Mouse (Mus musculus) neural tube, embryonic 10.5 days (tissue): ENCODE data around the gene Cdk6.

Experiments used
- DNase-seq: peaks from one replicate; pipeline ENCODE4 v3.0.0-alpha.2; 2017; ENCODE audit warnings: low spot score; ENCODE audit errors: extremely low spot score

Gene Cdk6

DNA sequence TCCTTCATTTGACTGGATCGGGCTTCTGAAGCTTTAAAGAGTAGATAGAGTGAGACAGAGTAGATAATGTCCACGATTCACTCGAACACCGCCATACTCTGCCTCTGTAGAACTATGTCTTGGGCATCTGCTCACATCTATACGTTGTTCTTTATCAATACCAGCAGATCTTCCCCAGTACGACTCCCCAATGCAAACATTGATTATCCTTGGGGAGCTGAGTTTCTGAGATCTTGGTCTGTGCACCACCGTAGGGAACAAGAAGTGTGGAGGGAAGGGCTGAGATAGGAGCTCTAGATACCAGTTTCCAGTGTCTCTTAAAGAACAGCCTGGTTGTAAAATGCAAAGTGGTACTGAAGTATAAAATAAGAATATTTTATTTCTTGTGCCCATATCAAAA lies 141.2 kb downstream of the Cdk6 start:
- no peak for DNase-seq

DNA sequence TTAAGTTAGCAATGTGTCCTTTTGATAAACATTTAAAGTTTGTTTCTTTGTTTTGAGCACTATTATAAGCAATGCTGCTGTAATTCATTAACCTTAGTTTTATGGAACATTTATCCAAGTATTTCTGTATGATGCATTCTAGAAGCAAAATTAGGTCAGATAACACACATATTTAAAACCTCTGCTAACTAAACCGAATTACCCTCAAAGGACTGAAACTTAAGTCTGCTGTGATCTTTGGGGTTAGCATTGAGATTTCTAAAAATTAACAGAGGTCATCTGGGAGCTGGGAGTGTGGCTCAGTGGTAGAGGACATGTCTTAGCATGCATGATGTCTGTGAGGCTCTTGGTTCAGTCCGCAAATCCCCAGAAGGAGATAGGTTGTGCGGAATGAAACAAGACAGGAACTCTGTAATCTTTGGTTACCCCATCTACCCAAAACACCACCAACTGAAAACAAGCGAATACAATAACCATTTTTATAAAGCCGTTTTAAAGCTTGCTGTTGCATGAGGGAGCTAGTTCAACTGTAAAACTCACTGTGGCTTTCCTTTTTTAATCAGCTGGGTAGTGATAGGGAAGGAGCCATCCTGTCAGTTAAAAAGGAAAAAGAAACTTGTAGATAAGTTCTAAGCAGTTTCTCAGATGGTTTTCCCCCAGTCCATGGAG lies 141.9 kb downstream of the Cdk6 start:
- DNase-seq: no peak

DNA sequence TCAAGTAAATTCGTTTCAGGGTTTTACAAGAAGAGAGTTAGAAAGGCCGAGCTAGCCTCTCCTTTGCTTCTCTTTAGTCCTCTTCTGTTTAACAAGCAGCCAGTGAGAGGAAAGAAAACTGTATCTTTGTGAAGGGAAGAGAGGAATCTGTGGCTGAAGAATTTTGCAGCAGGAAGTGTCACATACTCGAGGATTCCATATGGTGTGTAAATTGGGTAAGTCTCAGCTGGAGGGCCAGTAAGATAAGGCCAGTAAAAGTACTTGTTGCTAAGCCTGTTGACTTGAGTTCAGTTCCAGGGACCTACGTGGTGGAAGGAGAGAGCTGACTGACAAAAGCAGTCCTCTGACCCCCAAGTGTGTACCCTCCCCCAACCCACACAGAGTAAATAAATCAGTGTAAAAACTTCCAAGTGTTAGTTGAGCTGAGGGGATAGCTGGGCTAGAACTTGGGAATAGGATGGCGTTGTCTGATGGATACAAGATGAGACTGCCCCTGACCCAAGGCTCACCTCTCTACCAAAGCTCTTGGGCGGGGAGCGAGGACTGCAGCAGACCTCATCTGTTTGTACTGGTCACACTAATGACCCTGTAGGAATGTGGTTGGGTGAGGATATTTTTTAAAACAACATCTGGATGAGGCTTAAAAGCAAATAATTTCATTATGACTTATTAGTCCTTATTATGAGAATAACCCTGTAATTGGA lies 145.4 kb downstream of the Cdk6 start:
- DNase-seq: no peak

GRCm38 (mm10) chr5:3488146-3488774 lies 147.0 kb downstream of the Cdk6 start:
- no peak for DNase-seq

GRCm38 (mm10) chr5:3490358-3490757 lies 149.1 kb downstream of the Cdk6 start:
- DNase-seq: no peak

- no peak for DNase-seq
Measured at GRCm38 (mm10) chr5:3491084-3491483, 149.8 kb downstream of the Cdk6 start.

DNA sequence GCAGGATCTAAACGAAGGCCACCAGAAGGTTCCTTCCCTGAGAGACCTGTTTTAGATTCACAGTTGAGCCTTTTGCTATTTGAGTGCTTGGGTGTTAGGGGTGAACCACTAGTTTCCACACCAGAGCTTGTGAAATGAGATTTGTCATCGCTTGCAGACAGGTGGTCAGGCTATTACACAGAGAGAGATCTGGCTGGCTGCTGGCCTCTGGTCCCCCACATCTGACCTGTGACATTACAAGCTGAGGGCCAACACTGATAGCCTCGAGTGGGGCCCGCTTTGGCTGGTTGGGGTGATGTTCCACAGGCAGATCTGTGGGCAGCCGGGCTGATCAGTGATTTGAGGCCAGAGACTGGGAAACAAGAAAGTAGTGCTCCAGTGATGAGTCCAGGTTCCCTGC lies 150.6 kb downstream of the Cdk6 start:
- DNase-seq: no peak

GRCm38 (mm10) chr5:3492776-3493636 lies 151.7 kb downstream of the Cdk6 start:
- DNase-seq: no peak

- DNase-seq: no peak
Measured at GRCm38 (mm10) chr5:3493968-3494367, 152.7 kb downstream of the Cdk6 start.

GRCm38 (mm10) chr5:3494452-3495187 lies 153.3 kb downstream of the Cdk6 start:
- DNase-seq: no peak

DNA sequence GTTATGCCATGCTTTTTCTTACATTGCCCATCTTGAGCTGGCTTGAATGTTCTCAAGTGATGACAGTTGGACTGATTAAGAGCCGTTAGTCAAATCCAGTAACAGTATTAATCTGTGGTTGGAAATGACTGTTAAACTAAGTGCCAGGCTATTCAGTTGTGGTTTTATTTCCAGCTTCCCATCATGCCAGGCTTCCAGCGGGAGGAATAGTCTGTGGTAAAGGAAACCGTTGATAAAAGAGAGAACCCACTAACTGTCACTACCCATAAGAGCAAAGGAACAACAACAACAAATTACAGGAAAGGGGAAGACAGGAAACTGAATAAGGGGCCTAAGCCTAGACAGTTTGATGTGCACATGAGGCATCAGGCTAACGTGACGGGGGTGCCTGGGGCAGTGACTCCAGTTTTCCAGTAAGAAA lies 156.2 kb downstream of the Cdk6 start:
- DNase-seq: no peak

DNA sequence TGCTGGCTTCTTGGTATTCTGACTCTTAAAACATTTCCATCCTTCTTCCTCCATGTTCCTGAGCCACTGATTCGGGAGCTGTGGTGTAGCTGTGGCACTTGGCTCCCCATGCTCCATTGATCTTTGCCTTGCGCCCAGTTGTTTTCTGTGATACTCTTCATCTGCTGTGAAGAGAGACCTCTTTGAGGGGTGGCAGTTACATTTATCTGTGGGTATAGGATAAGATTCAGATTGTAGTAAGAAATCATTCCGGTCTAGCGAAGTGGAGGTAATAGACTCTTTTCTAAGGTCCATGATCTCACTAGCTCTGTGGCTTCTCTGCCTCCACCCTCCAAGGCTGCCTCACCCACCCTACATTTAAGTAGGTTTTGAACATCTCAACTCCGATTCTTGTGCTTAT lies 159.0 kb downstream of the Cdk6 start:
- DNase-seq: no peak

- DNase-seq: no peak
Measured at GRCm38 (mm10) chr5:3500957-3501563, 159.8 kb downstream of the Cdk6 start.

DNA sequence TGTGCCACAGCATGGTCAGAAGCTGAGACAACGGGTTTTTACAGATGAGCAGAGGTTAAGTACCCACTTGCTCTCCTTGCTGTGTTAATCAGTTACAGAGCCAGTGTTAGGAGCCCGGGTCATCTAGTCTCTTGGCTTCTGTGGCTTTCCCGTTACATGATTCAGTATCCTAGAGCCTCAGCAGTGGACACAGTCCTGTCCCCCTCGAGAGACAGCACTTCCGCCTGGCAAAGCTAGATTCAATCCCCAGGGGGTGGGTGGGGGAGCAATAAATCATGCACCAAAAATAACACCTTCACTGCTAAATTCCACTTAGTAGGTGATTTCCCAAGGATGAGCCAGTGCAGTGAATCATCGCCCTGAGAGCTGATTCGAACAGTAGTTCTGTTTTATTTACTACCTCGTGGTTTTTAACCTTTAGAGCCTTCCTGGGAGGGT lies 160.3 kb downstream of the Cdk6 start:
- no peak for DNase-seq

DNA sequence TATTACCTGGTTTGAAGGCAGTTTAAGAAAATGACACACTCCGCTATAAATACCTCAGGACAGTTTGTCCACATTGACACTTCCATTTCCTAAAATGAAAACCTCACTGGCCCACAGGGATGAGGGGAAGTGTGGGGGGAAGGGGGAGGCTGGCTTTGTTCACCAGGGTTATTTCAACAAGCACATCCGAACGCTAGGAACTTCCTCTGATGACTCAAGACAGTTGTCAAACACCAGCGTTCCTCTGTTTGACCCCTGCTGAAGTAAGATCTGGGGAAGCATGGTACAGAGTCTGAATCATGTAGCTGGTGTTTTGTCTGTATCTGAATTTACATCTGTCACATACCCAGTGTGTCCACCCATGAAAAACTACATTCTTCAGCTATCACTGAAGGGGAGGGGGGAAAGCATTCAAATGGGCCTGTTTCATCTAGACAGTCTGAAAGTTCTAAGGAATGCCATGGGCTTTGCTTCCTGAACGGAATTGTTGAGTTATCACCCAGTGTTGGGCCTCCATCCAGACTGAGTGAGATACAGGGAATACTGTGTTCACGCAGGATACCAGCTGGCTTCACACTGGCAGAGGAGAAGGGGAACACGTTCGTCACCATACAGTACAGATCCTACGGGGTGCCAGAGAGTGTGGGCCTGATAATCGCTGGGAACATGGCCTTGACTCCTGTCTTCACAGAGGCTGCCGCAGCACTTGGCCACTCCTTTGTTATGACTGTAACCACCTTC lies 161.5 kb downstream of the Cdk6 start:
- no peak for DNase-seq

GRCm38 (mm10) chr5:3503373-3503772 lies 162.1 kb downstream of the Cdk6 start:
- DNase-seq: no peak

GRCm38 (mm10) chr5:3503836-3504323 lies 162.6 kb downstream of the Cdk6 start:
- DNase-seq: no peak

DNA sequence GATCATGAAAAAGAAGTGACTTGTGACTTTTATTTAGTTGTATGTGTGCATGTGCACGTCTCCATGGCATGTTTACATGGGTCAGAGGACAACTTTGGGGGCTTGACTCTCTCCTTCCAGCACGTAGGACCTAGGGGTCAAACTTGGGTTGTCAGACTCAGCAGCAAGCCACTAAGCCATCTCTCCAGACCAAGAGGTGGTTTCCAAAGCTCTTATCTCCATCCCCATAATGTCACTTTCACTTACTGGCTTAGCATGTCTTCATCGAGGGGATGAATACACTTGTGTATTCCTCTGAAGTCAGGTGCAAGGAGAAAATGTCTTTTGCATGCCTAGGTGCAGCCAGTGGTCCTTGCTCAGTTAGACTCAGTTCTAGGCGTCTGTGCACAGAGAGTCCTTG lies 163.2 kb downstream of the Cdk6 start:
- no peak for DNase-seq

GRCm38 (mm10) chr5:3505553-3505952 lies 164.3 kb downstream of the Cdk6 start:
- DNase-seq: no peak
